Mouse (Mus musculus) myocyte (in vitro differentiated cells): ENCODE results near the gene Arhgef28.

Experiments
- CEBPB ChIP-seq: IDR thresholded peaks from 2 replicates; pipeline ENCODE4 v1.6.1; 2011; ENCODE audit warnings: mild to moderate bottlenecking, moderate library complexity; ENCODE audit not compliant: poor library complexity, insufficient read depth, severe bottlenecking
- MAX ChIP-seq: IDR thresholded peaks from one replicate; pipeline ENCODE4 v1.6.1; 2011; ENCODE audit warnings: low read depth, mild to moderate bottlenecking, control low read depth
- MYOD1 ChIP-seq, 3 experiments: IDR thresholded peaks; one replicate each; pipeline ENCODE4 v1.6.1; 2011; ENCODE audit warnings: control low read depth in 2 of 3, low read depth in 2 of 3, mild to moderate bottlenecking in 2 of 3, moderate library complexity in 1 of 3; ENCODE audit not compliant: insufficient read length in 2 of 3, control insufficient read depth in 1 of 3
- POLR2A ChIP-seq: IDR thresholded peaks from one replicate; pipeline ENCODE4 v1.6.1; 2011; ENCODE audit warnings: low read depth, mild to moderate bottlenecking, control low read depth, moderate library complexity; ENCODE audit not compliant: insufficient read length
- TCF12 ChIP-seq: IDR thresholded peaks from one replicate; pipeline ENCODE4 v1.6.1; 2011; ENCODE audit warnings: mild to moderate bottlenecking, control low read depth; ENCODE audit not compliant: poor library complexity, insufficient read depth, severe bottlenecking
- USF1 ChIP-seq: IDR thresholded peaks from one replicate; pipeline ENCODE4 v1.6.1; 2011; ENCODE audit warnings: low read depth, mild to moderate bottlenecking, control low read depth, moderate library complexity

DNA sequence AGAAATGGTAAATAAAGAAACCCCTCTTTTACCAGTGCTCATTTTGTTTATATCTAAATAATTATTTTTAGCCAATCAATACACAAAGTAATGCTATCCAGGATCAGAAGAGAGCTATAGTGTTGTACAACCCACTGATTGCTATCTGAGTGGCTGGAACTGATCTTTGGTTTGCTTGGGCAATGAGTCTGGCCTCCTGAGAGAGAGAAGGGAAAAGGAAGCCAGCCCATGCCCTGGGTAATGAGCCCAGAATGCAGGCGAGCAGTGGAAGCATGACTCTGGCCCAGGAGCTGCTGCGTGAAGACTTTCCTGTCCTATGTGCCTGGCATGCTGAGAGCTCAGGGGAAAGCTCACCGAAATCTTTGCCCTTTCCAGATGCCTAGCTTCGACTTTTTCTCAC is 83.5 kb downstream of the Arhgef28 start:
- TF ChIP-seq POLR2A (no peak), TCF12 (no peak), CEBPB (no peak), MYOD1 (IDR thresholded peaks at IDR 0.05; ENCODE audit: control insufficient read depth in 1 of 3, insufficient read length in 2 of 3, low read depth in 2 of 3) (no peak), USF1 (no peak), MAX (no peak)
